Mouse (Mus musculus) C2C12 (cell line): Measurements from ENCODE around the gene Stard3. TPM values are rescaled to one million over a fixed set of nuclear protein-coding genes. Genes with fewer than 3 reads are reported as not detected.

Experiments
- H3K27me3 ChIP-seq: one replicate; pipeline ENCODE4 v1.6.1; 2011; ENCODE audit not compliant: control insufficient read depth, insufficient read depth, insufficient read length
- H3K36me3 ChIP-seq: one replicate; pipeline ENCODE4 v1.6.1; 2011; ENCODE audit not compliant: control insufficient read depth, insufficient read depth
- H3K4me3 ChIP-seq: one replicate; pipeline ENCODE4 v1.5.1; 2011; ENCODE audit warnings: mild to moderate bottlenecking, control low read depth; ENCODE audit not compliant: poor library complexity, insufficient read depth, severe bottlenecking
- H3K79me2 ChIP-seq: one replicate; pipeline ENCODE4 v1.6.1; 2011; ENCODE audit not compliant: control insufficient read depth, insufficient read depth
- H3K79me3 ChIP-seq: one replicate; pipeline ENCODE4 v1.6.1; 2011; ENCODE audit warnings: low read depth, control low read depth
- H3ac ChIP-seq: one replicate; pipeline ENCODE3; 2011; ENCODE audit warnings: low read depth; ENCODE audit not compliant: control insufficient read depth, insufficient read length
- CEBPB ChIP-seq: IDR thresholded peaks from one replicate; pipeline ENCODE4 v1.6.1; 2011; ENCODE audit warnings: low read depth, mild to moderate bottlenecking, control low read depth, moderate library complexity
- CTCF ChIP-seq: IDR thresholded peaks from one replicate; pipeline ENCODE4 v1.5.1; 2011; ENCODE audit not compliant: control insufficient read depth, insufficient read depth, insufficient read length
- FOSL1 ChIP-seq: IDR thresholded peaks from one replicate; pipeline ENCODE4 v1.8.0; 2011; ENCODE audit warnings: mild to moderate bottlenecking, low read length; ENCODE audit not compliant: poor library complexity, insufficient read depth, severe bottlenecking
- MAX ChIP-seq: IDR thresholded peaks from one replicate; pipeline ENCODE4 v1.6.1; 2011; ENCODE audit warnings: mild to moderate bottlenecking, control low read depth
- MYOD1 ChIP-seq: IDR thresholded peaks from one replicate; pipeline ENCODE4 v1.6.1; 2011; ENCODE audit warnings: low read depth; ENCODE audit not compliant: control insufficient read depth, insufficient read length
- MYOG ChIP-seq: IDR thresholded peaks from one replicate; pipeline ENCODE4 v1.6.1; 2011; ENCODE audit not compliant: control insufficient read depth, insufficient read length; ENCODE audit errors: extremely low read depth
- USF1 ChIP-seq: IDR thresholded peaks from one replicate; pipeline ENCODE4 v1.6.1; 2011; ENCODE audit warnings: low read depth, mild to moderate bottlenecking, control low read depth, moderate library complexity
- polyA plus RNA-seq: library from polyadenylated mRNA; unstranded; fragments of >200 nt; fragmentation: generic; extraction: Trizol; gene quantifications from one replicate; pipeline ENCODE4 v1.2.1, GENCODE M21; 2012; ENCODE audit warnings: missing spikeins

The Stard3 gene
- polyA plus RNA-seq, 1 experiment, result 28.3 TPM

GRCm38 (mm10) chr11:98364410-98364809 is 6.2 kb downstream of the Stard3 start:
- Histone ChIP-seq H3K36me3 (no peaks in the 10 kb centered on the region), H3K27me3 (no peaks in the 10 kb centered on the region), H3K79me2 (peaks cover 52% of the 10 kb centered on the region), H3K4me3 (no peak overlapping the region), H3K79me3 (peaks cover 13% of the 10 kb centered on the region), H3ac (no peak overlapping the region)
- TF ChIP-seq FOSL1 (no peak), CEBPB (no peak), USF1 (no peak), CTCF (no peak), MAX (no peak), MYOD1 (no peak), MYOG (no peak)

- peaks cover 33% of the 10 kb centered on the region for H3K79me2 ChIP-seq
- H3ac ChIP-seq, result no peak overlapping the region
- no peak overlapping the region for H3K4me3 ChIP-seq
- peaks cover 4% of the 10 kb centered on the region for H3K79me3 ChIP-seq
- H3K36me3 ChIP-seq, result no peaks in the 10 kb centered on the region
- no peaks in the 10 kb centered on the region for H3K27me3 ChIP-seq
- TF ChIP-seq FOSL1 (no peak), MAX (no peak), CTCF (no peak), CEBPB (no peak), MYOD1 (no peak), USF1 (no peak), MYOG (no peak)
Measured at GRCm38 (mm10) chr11:98366290-98366689, 8.1 kb downstream of the Stard3 start.

- Histone ChIP-seq H3K4me3 (no peak overlapping the region), H3K27me3 (no peaks in the 10 kb centered on the region), H3K79me3 (no peaks in the 10 kb centered on the region), H3K36me3 (no peaks in the 10 kb centered on the region), H3ac (no peak overlapping the region), H3K79me2 (peaks cover 23% of the 10 kb centered on the region)
- TF ChIP-seq MYOG (no peak), CEBPB (no peak), MYOD1 (no peak), CTCF (no peak), MAX (no peak), USF1 (no peak), FOSL1 (no peak)
Measured at GRCm38 (mm10) chr11:98367171-98367862, 9.1 kb downstream of the Stard3 start.

GRCm38 (mm10) chr11:98367863-98368186 is 9.7 kb downstream of the Stard3 start:
- no peak for TF ChIP-seq CTCF
- TF ChIP-seq FOSL1, result no peak
- no peak for TF ChIP-seq CEBPB
- no peak for TF ChIP-seq MAX
- no peak for TF ChIP-seq MYOG
- no peak for TF ChIP-seq USF1
- no peak for TF ChIP-seq MYOD1
- no peak overlapping the region for H3K4me3 ChIP-seq

GRCm38 (mm10) chr11:98369337-98369736 is 11.2 kb downstream of the Stard3 start:
- Histone ChIP-seq H3K79me3 (no peaks in the 10 kb centered on the region), H3K36me3 (peaks cover 7% of the 10 kb centered on the region), H3K4me3 (no peak overlapping the region), H3K27me3 (no peaks in the 10 kb centered on the region), H3ac (no peak overlapping the region), H3K79me2 (peaks cover 2% of the 10 kb centered on the region)
- no peak for TF ChIP-seq USF1
- TF ChIP-seq CEBPB, result no peak
- no peak for TF ChIP-seq CTCF
- no peak for TF ChIP-seq MYOD1
- no peak for TF ChIP-seq FOSL1
- no peak for TF ChIP-seq MAX
- TF ChIP-seq MYOG, result no peak

More at GRCm38 (mm10) chr11:98367863-98368186, 9.7 kb downstream of the Stard3 start:
- Histone ChIP-seq H3K79me2 (peaks cover 17% of the 10 kb centered on the region), H3ac (no peak overlapping the region), H3K36me3 (peaks cover 3% of the 10 kb centered on the region), H3K27me3 (no peaks in the 10 kb centered on the region), H3K79me3 (no peaks in the 10 kb centered on the region)
